Mouse (Mus musculus) lung, adult 2 months (tissue): ENCODE results near the gene Tas2r124.

Experiments
- CTCF ChIP-seq: fragments of 200-500 bp; IDR thresholded peaks from 2 replicates; pipeline ENCODE4 v1.5.1; 2011; ENCODE audit warnings: mild to moderate bottlenecking, low read length, control low read depth; ENCODE audit not compliant: insufficient read depth
- POLR2A ChIP-seq: fragments of 200-500 bp; IDR thresholded peaks from 2 replicates; pipeline ENCODE4 v1.6.1; 2011; ENCODE audit warnings: low read depth, mild to moderate bottlenecking, control low read depth, low read length, borderline replicate concordance; ENCODE audit errors: extremely low read depth

GRCm38 (mm10) chr6:132750206-132750605 is 4.3 kb upstream of the Tas2r124 start:
- TF ChIP-seq CTCF = no peak
- TF ChIP-seq POLR2A = no peak
